Mouse (Mus musculus) gonadal fat pad, adult 2 months (tissue): ENCODE data around the gene Wnt3. TPM values are rescaled to one million over a fixed set of nuclear protein-coding genes. Genes with fewer than 3 reads are reported as not detected.

Experiments
- DNase-seq: peaks from one replicate; pipeline ENCODE4 v3.0.0-alpha.2; 2012; ENCODE audit warnings: low read depth
- polyA plus RNA-seq: library from polyadenylated mRNA; depleted of rRNA; stranded (reverse); fragments of >200 nt; gene quantifications from 2 replicates; pipeline ENCODE4 v1.2.3, GENCODE M21; 2012

Gene Wnt3
- polyA plus RNA-seq, 1 experiment = 0.23 TPM

DNA sequence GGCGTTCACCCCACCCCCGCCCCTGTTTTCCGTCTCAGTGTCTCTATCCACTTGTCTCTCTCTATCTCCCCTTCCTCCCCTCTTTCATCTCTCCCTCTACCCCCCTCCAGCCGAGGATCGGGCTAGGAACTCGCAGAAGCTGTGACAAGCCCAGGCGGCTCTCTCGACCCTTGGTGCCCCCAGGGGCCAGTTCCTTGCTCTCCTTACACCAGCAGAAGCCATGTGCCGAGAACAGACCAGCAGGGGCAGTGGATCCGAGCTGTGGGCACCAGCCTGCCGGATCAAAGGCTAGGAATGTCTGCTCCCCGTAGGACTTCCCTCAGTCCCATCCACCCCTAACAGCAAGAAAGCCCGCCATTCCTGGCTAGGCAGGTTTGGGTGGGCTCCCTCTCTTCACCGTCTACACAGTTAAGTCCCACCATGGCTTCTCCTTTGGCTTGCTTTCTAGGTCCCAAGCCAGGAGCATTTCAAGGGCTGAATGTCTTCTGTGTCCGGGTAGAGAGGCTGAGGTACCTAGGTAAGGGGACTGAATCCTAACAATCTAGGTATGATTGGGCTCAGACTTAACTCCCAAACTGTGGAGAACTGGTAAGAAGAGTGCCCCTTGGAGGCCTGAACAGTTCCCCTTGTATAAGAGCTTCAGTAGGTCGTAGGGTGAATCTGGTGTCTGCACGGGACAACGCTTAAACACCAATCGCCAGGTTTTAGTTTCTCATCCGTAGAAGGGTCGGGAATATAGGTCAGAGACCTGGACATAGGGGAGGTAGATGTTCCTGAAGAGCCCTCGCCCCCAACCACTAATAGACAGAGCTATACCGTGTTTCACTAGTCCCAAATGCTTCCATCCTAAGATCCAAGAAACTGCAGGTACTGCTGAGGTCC lies 1.2 kb upstream of the Wnt3 start:
- DNase-seq = no peak

DNA sequence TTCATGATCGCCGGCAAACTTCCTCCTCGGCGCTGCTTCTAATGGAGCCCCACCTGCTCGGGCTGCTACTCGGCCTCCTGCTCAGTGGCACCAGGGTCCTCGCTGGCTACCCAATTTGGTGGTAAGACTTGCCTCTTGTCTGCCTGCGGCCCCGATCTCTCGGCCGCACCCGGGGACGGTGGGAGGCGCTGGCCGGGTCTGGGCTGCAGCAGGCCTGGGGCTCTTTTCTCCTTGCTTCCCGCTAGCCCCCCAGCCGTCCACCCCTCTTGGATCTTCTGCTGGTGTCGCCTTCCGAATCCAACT lies 229 bp downstream of the Wnt3 start:
- no peak for DNase-seq

DNA sequence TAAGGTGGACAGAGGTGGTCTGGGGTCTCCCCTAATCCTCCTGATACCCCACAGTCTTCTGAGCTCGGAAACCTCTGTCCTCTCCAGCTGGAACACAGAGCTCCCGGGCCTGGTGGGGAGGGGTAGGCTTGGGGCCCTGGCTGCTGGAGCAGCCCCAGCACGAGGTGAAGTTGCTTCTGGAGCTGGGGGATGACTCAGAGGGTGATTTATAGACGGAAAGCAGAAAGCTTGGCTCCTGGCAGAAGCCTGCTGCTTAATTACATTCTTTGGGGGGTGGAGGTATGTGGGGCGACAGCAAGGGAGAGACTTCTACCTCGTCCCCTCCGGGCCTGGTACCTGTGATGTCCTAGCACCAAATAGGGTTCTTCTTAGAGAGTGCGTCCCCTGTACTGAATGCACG lies 6.2 kb downstream of the Wnt3 start:
- DNase-seq = no peak

DNA sequence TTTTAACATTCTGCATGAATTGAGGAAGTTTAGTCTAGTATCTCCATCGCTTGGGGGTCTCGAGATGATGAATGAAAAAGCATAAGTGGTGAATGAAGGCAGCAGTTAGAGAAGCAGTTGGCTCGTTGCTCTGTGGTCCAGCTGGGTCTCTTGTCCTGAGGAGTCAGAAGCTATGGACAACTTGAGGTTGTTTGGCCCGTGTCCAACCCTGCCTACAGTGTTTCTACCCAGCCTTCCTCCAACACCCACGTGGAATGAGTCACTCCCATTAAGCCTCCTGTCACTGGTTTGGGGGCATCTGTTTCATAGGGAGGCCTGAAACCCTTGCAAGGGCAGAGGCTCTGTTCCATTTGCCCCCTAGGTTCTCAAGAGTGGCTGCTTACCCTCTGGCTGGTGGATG lies 16.0 kb downstream of the Wnt3 start:
- no peak for DNase-seq

DNA sequence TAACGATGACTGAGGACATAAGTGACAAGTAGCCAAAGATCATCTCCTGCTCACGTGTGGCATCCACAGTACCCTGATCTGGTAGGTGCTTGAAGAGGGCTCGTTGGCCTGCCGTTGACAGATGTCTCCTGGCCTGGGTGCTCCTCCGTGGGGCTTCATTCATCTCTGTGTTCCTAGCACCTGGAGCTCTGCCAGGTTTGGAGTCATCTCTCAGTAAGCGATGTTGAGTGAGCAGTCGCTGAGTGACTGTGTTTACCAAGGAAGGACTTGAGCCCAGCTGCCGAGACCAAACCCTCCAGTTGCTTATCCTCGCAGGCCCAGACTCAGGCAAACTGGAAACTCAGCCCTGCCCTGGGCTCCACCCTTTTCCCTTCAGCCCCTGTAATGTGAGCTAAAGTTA lies 27.2 kb downstream of the Wnt3 start:
- no peak for DNase-seq

DNA sequence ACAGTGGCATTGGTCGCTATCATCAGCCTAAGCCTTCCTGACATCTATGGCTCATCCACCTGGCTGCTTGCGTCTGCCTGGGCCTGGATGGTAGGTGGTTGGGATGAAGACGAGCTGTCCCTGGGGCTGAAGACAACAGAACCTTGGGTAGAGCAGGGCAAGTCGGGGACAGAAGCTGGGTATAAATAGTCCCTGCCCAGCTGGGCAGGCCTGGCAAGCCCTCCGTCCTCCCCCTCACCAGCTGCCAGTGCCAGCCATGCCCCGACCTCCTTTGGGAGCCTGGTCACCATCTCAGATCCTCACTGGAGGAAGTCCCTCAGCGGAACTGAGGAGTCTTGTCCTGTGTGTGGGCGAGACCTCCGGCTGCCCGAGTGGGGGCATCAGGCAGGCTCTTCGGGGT lies 30.2 kb downstream of the Wnt3 start:
- DNase-seq = no peak

DNA sequence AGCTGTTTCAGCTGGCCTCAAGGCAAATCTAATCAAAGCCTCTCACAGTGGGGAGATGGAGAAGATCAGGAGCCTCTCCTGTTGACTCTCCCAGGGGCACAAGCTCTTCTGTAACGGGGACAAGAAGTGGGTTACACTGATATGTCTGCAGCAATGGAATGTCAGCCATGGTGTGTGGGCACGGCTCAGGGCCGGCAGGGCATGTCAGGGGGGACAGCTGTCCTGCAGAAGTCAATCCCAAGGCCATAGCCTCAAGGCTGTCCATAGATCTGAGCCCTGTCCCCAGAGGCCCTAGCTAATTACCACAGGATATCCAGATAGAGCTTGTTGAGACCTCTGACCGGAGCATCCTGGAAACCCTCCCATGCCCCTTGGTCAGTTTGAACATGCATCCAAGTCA lies 30.9 kb downstream of the Wnt3 start:
- DNase-seq = no peak

DNA sequence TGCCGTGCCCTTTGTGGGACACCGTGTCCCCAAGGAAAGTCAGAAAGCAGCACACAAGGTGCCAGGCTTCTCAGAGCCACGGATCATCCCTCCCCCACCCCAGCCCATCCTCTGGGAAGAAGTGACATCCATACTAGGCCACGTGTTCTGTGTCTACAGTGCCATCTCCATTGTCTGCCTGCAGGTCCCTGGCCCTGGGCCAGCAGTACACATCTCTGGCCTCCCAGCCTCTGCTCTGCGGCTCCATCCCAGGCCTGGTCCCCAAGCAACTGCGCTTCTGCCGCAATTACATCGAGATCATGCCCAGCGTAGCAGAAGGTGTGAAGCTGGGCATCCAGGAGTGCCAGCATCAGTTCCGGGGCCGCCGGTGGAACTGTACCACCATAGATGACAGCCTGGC lies 34.0 kb downstream of the Wnt3 start:
- no peak for DNase-seq

DNA sequence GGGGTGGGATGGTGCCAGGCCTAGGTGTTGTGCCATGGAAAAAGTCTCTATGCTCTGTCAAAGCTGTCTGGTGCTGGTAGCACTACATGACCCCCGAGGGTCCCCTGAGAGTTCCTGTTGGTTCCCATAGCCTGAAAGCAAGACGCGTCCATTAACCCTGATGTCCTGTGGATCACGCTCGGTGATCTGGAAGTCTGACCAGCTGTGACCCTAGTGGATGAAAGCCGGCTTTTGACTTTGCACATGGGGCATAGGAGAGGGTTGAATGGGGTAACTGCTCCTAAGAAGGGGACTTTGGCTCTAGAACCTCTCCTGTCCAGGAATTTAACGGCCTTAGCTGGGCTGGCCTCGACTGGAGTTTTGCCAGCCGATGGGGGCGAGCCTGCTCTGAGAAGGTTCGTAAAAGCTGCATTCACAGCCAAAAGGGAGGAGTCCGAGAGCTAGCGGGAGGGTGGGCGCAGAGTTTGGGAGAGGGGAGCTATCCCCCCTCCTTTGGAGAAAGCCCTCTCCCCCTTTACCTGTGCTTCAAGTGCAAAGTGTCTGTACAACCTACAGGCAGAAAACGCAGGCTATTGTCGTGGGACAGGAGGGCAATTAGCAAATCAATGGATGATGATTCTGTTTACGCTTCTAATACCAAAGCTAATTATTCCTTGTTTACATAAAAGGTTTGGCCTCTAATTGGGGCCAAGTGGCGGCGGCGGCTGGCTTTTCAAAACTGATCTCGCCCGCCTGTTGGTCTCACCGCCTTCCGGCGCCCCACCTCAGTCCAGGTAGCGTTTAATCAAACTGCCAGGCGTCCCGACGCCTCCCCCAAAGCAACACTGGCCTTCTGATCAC lies 35.0 kb downstream of the Wnt3 start:
- no peak for DNase-seq

DNA sequence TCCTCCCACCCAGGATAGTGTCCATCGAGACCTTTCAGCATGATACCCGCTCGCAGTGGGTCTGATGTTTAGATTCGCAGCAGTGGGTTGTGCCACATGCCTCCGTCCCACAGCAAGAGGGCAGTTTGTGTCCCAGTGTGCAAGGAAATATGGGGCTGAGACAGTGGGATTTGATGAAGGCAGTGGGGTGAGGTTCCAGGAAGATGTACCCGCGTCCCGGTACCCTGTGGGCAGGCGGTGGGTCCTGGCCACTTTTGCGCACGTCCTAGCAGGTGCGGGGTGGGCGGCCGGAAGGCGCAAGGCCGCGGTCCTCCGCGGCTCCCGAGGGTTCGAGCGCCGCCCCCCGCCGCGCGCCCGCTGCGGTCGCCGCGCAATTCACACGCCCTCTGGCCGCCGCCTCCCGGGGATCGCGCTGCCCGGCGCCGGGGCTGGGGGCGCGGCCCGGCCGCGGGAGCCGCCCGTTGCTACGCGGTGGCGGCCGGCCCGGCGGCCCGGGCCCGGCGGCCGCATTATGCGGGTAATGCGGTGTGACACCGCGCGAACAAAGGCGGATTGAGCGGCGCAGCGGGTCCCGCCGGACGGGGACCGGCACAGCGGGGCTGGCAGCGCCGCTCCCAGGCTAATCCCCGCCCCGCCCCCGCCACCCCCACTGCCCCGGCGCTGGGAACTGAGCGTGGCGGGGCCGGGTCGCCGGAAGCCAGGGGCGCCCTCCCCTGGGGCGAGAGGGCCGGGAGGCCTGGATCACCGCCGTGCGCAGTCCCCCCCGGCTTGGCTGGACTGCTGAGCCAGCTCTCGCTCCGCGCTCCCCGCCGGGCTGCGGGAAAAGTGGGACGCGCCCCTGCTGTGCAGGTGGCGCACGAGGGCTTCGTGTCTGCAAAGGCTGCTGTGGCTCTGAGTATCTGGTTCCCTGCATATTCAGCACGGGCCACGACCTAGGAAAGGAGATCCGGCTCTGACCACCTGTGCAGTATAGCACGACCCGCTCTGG lies 36.0 kb downstream of the Wnt3 start:
- no peak for DNase-seq

DNA sequence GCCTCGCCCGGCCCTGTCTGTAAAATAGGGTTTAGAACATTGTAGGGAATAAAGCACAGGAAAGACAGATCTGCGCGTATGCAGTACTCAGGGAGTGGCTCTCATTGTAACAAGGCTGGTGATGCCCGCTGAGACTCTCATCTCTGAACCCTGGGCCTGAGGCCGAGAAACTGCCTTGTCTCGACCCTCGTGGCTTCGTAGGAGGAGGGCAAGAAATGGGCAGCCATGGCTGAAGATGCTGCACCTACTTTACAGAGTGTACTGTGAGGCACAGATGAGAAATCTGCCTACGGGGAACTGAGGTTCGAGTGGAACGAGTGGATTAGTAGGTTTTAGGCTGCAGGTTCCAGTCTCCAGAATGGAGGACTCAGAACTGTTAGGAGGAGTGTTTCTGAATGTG lies 36.7 kb downstream of the Wnt3 start:
- no peak for DNase-seq

DNA sequence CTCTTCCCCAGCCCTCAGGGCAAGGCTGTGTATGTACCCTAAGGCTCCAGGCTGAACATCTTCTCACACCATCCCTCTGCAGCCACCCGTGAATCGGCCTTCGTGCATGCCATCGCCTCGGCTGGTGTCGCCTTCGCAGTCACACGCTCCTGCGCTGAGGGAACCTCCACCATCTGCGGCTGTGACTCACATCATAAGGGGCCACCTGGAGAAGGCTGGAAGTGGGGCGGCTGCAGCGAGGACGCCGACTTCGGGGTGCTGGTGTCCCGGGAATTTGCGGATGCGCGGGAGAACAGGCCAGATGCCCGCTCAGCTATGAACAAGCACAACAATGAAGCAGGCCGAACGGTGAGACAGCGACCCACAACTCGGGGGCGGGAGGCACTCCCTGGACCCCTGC lies 37.3 kb downstream of the Wnt3 start:
- no peak for DNase-seq

DNA sequence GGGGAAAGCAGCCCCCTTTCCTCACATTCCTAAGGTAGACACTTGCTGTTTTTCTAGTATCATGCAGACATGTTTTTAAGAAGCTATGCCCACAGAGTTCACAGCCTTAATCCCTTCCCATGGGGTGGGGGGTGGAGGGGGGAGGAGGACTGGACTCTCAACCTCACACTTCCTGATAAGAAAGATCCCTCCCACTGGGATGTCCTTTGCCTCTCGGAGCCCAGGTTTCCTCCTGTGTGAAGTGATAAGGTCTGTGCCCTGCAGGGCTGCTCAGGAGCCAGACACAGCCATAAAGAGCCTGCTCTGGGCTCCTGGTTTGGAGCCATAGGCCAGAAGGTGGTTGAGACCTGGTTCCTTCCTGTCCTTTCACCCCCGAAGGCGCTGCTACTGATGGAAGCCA lies 40.9 kb downstream of the Wnt3 start:
- DNase-seq = no peak

DNA sequence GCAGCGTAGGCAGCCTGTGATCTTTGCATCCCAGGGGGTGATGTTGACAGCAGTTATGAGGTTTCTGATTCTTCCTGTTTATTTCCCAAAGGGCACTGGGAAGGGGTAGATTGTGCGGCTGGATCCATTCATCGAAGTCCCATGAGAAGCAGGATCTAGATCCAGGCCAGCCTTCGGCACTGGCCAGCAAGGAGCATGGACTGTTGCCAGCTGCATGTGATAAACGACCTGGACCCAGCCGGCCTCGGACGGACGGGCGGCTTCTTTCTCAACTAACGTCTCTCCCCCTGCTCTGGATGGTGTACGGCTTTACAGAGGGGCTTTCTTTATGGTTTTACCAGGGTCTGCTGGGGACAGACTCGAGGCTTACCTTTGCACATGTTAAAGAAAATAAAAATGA lies 42.0 kb downstream of the Wnt3 start:
- no peak for DNase-seq

DNA sequence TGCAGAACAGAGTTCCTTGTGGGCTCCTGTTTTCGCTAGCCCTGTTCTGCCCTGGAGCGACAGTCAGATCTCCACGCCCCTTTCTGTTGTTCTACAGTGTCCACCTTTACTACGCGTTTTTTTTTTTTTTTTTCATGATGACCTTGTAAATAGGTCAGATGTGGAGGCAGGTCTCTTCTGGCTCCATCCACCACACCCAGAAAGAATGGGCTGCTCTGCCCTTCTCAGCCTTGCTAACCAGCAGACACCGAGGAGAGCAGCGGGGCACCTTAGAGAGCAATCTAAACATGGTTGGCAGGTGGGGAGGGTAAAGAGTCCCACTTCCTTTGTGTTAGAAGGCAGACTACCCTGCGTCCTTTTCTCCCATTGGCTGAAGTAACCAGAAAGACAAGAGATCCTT lies 42.8 kb downstream of the Wnt3 start:
- no peak for DNase-seq

DNA sequence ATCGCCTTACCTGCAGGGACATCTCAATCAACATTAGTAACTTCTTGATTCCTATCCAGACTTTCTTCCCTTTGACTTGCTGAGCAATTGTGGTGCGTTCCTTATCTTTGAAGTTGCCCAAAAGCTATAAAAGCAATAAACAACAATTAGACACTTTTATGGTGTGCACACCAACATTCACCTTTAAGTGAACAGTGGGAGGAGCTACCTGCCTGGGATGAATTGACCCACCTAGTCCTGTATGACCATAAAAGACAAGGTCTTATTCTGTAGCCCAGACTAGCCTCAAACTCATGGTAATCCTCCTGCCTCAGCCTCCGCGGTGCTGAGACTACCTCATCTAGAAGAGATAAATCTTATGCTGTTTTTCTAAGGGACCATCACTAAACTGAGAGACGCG lies 53.3 kb downstream of the Wnt3 start:
- DNase-seq = no peak

DNA sequence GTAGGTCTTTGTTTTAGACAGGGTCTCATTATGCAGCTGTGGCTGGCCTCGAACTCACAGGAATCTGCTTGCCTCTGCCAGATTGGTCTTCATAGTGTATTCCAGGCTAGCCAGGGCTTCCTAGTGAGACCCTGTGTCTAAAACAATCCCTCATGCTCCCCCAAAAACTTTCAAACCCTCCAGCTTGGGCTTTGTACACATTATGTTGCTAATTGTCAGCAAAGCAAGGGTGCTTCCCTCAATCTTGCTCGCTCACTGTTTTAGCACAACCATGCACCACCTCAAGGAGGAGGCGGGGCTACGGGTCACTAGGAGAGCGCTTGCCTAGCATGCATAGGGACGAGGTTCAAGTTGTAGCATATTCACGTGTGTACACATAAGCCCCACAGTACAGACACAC lies 54.9 kb downstream of the Wnt3 start:
- no peak for DNase-seq

DNA sequence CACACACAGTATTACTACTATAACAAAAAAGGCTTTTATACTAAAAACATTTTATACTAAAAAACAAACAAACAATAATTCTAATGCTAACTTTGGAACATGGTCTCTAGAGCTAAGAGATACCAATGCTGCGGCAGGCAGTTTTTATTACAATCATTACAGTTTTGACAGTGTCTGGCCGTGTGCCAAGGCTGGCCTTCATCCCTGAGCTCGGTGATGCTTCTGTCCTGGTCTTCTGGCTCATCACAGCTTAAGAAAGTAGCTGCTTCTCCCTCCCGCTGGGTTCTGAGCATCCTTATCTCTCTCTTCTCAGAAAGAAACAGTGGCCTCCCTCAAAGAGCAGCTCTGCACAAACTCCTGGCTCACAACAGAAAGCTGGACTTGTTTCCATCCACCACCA lies 56.0 kb downstream of the Wnt3 start:
- no peak for DNase-seq

DNA sequence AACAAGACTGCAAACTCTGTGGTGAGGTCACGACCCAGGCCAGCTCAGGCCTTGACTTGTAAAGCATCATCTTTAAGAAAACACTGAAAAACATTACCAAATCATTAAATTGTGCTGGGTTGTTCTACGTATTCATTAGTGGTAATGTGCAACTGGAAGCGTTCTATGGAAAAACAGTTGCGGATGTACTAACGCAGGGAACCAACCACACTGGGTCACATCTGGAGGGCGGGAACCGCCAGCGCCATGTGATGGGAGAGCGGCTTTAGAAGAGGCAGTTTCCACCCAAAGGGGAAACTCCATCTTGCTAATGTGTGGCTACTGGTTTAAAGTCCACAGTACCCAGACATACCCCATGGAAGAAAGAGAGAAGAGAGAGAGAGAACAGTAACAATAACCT lies 56.5 kb downstream of the Wnt3 start:
- no peak for DNase-seq

DNA sequence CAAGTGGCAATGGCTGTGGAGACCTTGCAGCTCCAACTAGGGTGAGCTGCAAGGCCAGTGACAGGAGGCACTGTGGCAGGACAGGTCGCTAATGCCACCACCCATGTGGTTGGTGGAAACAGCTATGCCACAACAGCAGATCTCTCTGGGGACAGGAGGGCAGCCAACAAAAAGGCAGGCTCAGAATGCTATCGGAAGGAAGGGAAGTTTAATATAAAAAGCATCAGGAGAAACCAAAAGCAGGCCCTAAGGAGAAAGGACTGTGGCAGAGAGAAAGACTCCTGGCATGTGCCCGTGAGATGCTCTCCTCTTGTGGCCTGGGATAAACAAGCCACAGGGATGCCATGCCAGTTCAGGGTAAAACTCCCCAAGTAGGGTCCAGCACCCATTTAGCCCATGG lies 57.8 kb downstream of the Wnt3 start:
- DNase-seq = no peak

DNA sequence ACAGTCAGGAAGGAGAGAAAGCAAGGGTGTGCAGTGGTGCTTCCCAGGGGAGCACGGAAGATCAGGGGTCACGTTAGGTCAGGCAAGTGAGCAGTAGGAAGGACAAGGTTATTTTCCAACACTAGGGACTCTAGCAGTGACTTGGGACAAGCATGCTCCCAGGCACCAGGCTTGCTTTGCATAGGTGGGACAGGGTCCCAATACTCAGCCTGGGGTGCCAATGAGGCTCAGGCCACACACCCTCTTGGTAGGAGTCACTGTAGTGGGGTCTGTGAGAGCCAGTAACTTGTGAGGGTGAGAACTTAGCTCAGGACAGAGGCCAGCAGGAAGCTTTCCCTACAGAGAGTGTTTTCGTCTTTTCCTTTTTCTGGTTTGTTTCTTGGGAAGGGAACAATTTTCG lies 58.4 kb downstream of the Wnt3 start:
- no peak for DNase-seq

DNA sequence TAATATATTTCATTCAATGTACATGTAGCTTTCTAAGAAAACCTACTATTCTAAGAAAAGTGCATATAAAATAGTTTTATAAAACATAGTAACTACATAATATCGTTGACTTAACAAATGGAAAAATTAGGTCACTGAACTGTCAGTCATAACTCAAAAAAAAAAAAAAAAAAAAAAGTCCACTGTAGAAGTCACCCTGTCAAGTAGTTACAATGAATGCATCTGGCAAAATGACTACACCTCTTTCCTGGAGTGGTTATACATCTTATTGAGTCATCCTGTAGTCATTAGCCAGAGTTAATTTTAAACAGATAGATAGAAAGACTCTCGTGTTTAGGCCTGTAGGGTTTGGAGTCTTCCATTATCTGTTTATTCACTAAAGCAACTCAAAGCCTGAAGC lies 65.0 kb downstream of the Wnt3 start:
- no peak for DNase-seq
